Mouse (Mus musculus): Measurements from ENCODE around the gene Tmem176a.

The Tmem176a gene

GRCm38 (mm10) chr6:48894938-48895818 is 54.5 kb downstream of the Tmem176a start:
- no peak for DNase-seq

GRCm38 (mm10) chr6:48895941-48896340 is 55.2 kb downstream of the Tmem176a start:
- DNase-seq = peak; percentile 42

Measured in kidney, adult 11 months (tissue).